8 mouse cellular contexts compared by ENCODE assay signal in the genomic region with DNA sequence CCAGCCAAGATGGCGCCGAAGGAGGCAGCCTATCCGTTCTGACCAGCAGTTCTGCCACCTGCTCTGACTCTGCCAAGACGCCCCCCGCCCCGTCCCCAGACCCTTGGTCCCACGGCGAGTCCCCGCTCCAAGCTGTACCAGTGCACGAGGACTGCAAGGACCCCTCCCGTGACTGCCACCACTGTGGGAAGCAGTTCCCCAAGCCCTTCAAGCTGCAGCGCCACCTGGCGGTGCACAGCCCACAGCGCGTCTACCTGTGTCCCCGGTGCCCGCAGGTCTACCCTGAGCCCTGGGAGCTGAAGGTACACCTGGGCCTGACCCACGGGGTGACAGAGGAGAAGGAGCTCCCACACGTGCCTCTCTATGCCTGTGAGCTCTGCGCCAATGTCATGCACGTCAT. TPM values are rescaled to one million over a fixed set of nuclear protein-coding genes. Genes with fewer than 3 reads are reported as not detected.
A peak's percentile ranks its signal among the peaks of the same experiment; 100 is the strongest.
DNase-seq lines count a peak whose midpoint lies in the region; ATAC-seq and TF ChIP-seq lines count a peak whose summit lies in the region.

No protein-coding gene starts in this region.

- H3K79me2 ChIP-seq in CH12.LX (replicated peaks; ENCODE audit: control insufficient read depth, extremely low read depth, insufficient read depth, poor library complexity, severe bottlenecking) = no peaks in the 10 kb centered on the region

- no peak overlapping the region for H3K27ac ChIP-seq in CH12.LX (ENCODE audit: insufficient read depth, low read depth)
- no peak overlapping the region for H3K27ac ChIP-seq in heart, postnatal 0 days (ENCODE audit: low read depth)
- H3K27ac ChIP-seq in liver, postnatal 0 days (ENCODE audit: low read depth) = no peak overlapping the region
- H3K27ac ChIP-seq in neural tube, embryonic 13.5 days (replicated peaks) = no peak overlapping the region

- no peak overlapping the region; the same call in 1 of the 2 replicates for H3K4me2 ChIP-seq in CH12.LX (ENCODE audit: insufficient read depth, low read depth, poor library complexity, severe bottlenecking)
- peak overlapping the region; percentile 66 for H3K4me2 ChIP-seq in heart, postnatal 0 days (ENCODE audit: low read depth, low read length)
- H3K4me2 ChIP-seq in liver, postnatal 0 days (ENCODE audit: low read depth, low read length) = peak overlapping the region; percentile 78
- peak overlapping the region; percentile 66 for H3K4me2 ChIP-seq in neural tube, embryonic 13.5 days

- H3K36me3 ChIP-seq in CH12.LX (replicated peaks in 1 of 2; ENCODE audit: control insufficient read depth in 1 of 2, insufficient read depth in 1 of 2, low read length in 1 of 2) = no peaks in the 10 kb centered on the region
- no peaks in the 10 kb centered on the region for H3K36me3 ChIP-seq in erythroblast, embryonic 14.5 days (ENCODE audit: control insufficient read depth)
- no peaks in the 10 kb centered on the region for H3K36me3 ChIP-seq in heart, postnatal 0 days (replicated peaks; ENCODE audit: control insufficient read depth, insufficient read depth, low read length)
- no peaks in the 10 kb centered on the region for H3K36me3 ChIP-seq in liver, postnatal 0 days (replicated peaks; ENCODE audit: insufficient read depth, low read length)
- H3K36me3 ChIP-seq in neural tube, embryonic 13.5 days = no peaks in the 10 kb centered on the region

- no peak for TF ChIP-seq EP300 in CH12.LX (IDR thresholded peaks at IDR 0.05; ENCODE audit: low read length)
- TF ChIP-seq EP300 in heart, postnatal 0 days (IDR thresholded peaks at IDR 0.05; ENCODE audit: low read depth) = no peak
- TF ChIP-seq EP300 in liver, postnatal 0 days (IDR thresholded peaks at IDR 0.05; ENCODE audit: low read depth) = no peak

- WGBS in heart, postnatal 0 days = 8% methylated on average over 21 of the region's 21 CpGs
- WGBS in liver, postnatal 0 days (ENCODE audit: insufficient replicate concordance) = 5% methylated on average over 21 of the region's 21 CpGs
- WGBS in neural tube, embryonic 13.5 days = 3% methylated on average over 21 of the region's 21 CpGs

- DNase-seq in CH12.LX (ENCODE audit: extremely low read depth) = no peak
- peak; percentile 81 for DNase-seq in brain, embryonic 14.5 days (ENCODE audit: low read depth)
- DNase-seq in heart, postnatal 0 days (ENCODE audit: low spot score) = peak; percentile 55
- peak; percentile 62 to 91 for DNase-seq in kidney, postnatal 36 days
- DNase-seq in liver, postnatal 0 days = peak; percentile 88
- DNase-seq in testis, postnatal 14 days (ENCODE audit: low spot score) = peak; percentile 84

- H3K4me3 ChIP-seq in CH12.LX (replicated peaks in 1 of 3; ENCODE audit: low read depth in 2 of 3, low read length in 2 of 3, poor library complexity in 1 of 3) = no peak overlapping the region
- peak overlapping the region; percentile 62 for H3K4me3 ChIP-seq in erythroblast, embryonic 14.5 days (replicated peaks)
- H3K4me3 ChIP-seq in heart, postnatal 0 days (ENCODE audit: low read depth, low read length) = peak overlapping the region; percentile 36
- H3K4me3 ChIP-seq in liver, postnatal 0 days (ENCODE audit: low read depth, low read length) = peak overlapping the region; percentile 41
- peak overlapping the region; percentile 41 for H3K4me3 ChIP-seq in neural tube, embryonic 13.5 days

- peaks cover 70% of the 10 kb centered on the region for H3K27me3 ChIP-seq in CH12.LX (replicated peaks)
- H3K27me3 ChIP-seq in erythroblast, embryonic 14.5 days (ENCODE audit: control insufficient read depth) = peaks cover 67% of the 10 kb centered on the region
- H3K27me3 ChIP-seq in heart, postnatal 0 days (ENCODE audit: control insufficient read depth, insufficient read depth, low read length) = peaks cover 15% of the 10 kb centered on the region
- H3K27me3 ChIP-seq in liver, postnatal 0 days (ENCODE audit: insufficient read depth, low read length) = peaks cover 13% of the 10 kb centered on the region
- peaks cover 24% of the 10 kb centered on the region for H3K27me3 ChIP-seq in neural tube, embryonic 13.5 days

- H3K9ac ChIP-seq in CH12.LX (ENCODE audit: insufficient read depth, low read depth) = no peak overlapping the region
- H3K9ac ChIP-seq in heart, postnatal 0 days (replicated peaks; ENCODE audit: low read depth, low read length) = peak overlapping the region; percentile 31
- no peak overlapping the region; the same call in 1 of the 2 replicates for H3K9ac ChIP-seq in liver, postnatal 0 days (replicated peaks)
- peak overlapping the region; percentile 69 for H3K9ac ChIP-seq in neural tube, embryonic 13.5 days

- TF ChIP-seq POLR2A in CH12.LX (IDR thresholded peaks at IDR 0.05; ENCODE audit: low read depth, low read length) = no peak
- no peak for TF ChIP-seq POLR2A in brain, embryonic 14.5 days (IDR thresholded peaks at IDR 0.05; ENCODE audit: borderline replicate concordance, extremely low read depth, insufficient read depth, insufficient read length, poor library complexity, severe bottlenecking)

- peak; percentile 40 for ATAC-seq in heart, postnatal 0 days (ENCODE audit: insufficient read depth, low read depth)
- peak; percentile 49; the same call in 1 of the 2 replicates for ATAC-seq in liver, postnatal 0 days
- ATAC-seq in neural tube, embryonic 13.5 days (ENCODE audit: low read depth) = peak; percentile 59

- peak; percentile 65 for TF ChIP-seq RAD21 in CH12.LX (IDR thresholded peaks at IDR 0.05; ENCODE audit: low read depth, low read length)

- dilution Hi-C loops in CH12.LX (cut with MboI; ENCODE audit: extremely low pct_ligation_motif_present, extremely low pct_unique_long_range_greater_than_20kb, low sequenced_read_pairs) = no loop called here

- in situ Hi-C loops in CH12.LX (cut with MboI; ENCODE audit: low pct_ligation_motif_present, low pct_unique_long_range_greater_than_20kb, low sequenced_read_pairs) = loop anchor here (10.0 kb wide), 2 partner anchors 295 to 415 kb away; no protein-coding TSS in a partner anchor

- peaks cover 3 to 23% of the 10 kb centered on the region in 2 experiments; a peak in 3 of 4 replicates for H3K4me1 ChIP-seq in CH12.LX (ENCODE audit: control insufficient read depth in 1 of 2, insufficient read depth in 2 of 2)
- peaks cover 33% of the 10 kb centered on the region for H3K4me1 ChIP-seq in erythroblast, embryonic 14.5 days (ENCODE audit: control insufficient read depth)
- H3K4me1 ChIP-seq in heart, postnatal 0 days (ENCODE audit: control insufficient read depth, insufficient read depth) = no peaks in the 10 kb centered on the region; the same call in 1 of the 2 replicates
- H3K4me1 ChIP-seq in liver, postnatal 0 days (ENCODE audit: insufficient read depth) = peaks cover 18% of the 10 kb centered on the region
- peaks cover 21% of the 10 kb centered on the region for H3K4me1 ChIP-seq in neural tube, embryonic 13.5 days (replicated peaks)

- peak; percentile 68 to 84 for TF ChIP-seq CTCF in CH12.LX (conservative IDR thresholded peaks at IDR 0.05 in 1 of 2, IDR thresholded peaks at IDR 0.05 in 1 of 2; ENCODE audit: low read depth in 2 of 2, low read length in 2 of 2)
- peak; percentile 96 for TF ChIP-seq CTCF in brain, embryonic 14.5 days (IDR thresholded peaks at IDR 0.05; ENCODE audit: borderline replicate concordance, extremely low read depth, insufficient read depth, insufficient read length)
- peak; percentile 87 for TF ChIP-seq CTCF in heart, postnatal 0 days (IDR thresholded peaks at IDR 0.05; ENCODE audit: low read depth)
- peak; percentile 98 for TF ChIP-seq CTCF in liver, postnatal 0 days (IDR thresholded peaks at IDR 0.05; ENCODE audit: low read depth)

- no peaks in the 10 kb centered on the region for H3K9me3 ChIP-seq in CH12.LX (replicated peaks; ENCODE audit: low read length)
- no peaks in the 10 kb centered on the region for H3K9me3 ChIP-seq in erythroblast, embryonic 14.5 days (ENCODE audit: control insufficient read depth, low read length)
- H3K9me3 ChIP-seq in heart, postnatal 0 days (replicated peaks; ENCODE audit: control insufficient read depth, low read length) = no peaks in the 10 kb centered on the region
- no peaks in the 10 kb centered on the region for H3K9me3 ChIP-seq in liver, postnatal 0 days (ENCODE audit: low read length)
- no peaks in the 10 kb centered on the region for H3K9me3 ChIP-seq in neural tube, embryonic 13.5 days

TF ChIP-seq in CH12.LX, 34 proteins besides CTCF, POLR2A, EP300 and RAD21 (continues in another document):
- TF ChIP-seq BHLHE40 (IDR thresholded peaks at IDR 0.05; ENCODE audit: low read depth, low read length) (peak; percentile 68), MAX (IDR thresholded peaks at IDR 0.05; ENCODE audit: low read length) (no peak), MYC (IDR thresholded peaks at IDR 0.05; ENCODE audit: low read depth, low read length) (no peak), SMC3 (IDR thresholded peaks at IDR 0.05; ENCODE audit: low read depth, low read length) (peak; percentile 79), ZNF384 (IDR thresholded peaks at IDR 0.05; ENCODE audit: low read depth, low read length) (no peak), POLR2AphosphoS2 (IDR thresholded peaks at IDR 0.05; ENCODE audit: low read depth, low read length) (no peak), TBP (conservative IDR thresholded peaks at IDR 0.05; ENCODE audit: low read depth, low read length) (no peak), CHD2 (IDR thresholded peaks at IDR 0.05; ENCODE audit: low read length) (no peak), ELF1 (IDR thresholded peaks at IDR 0.05; ENCODE audit: low read depth, low read length) (no peak), JUND (conservative IDR thresholded peaks at IDR 0.05; ENCODE audit: low read depth, low read length) (no peak), MEF2A (IDR thresholded peaks at IDR 0.05; ENCODE audit: borderline replicate concordance, low read depth, low read length) (no peak), NELFE (IDR thresholded peaks at IDR 0.05; ENCODE audit: low read depth, low read length) (no peak), MAZ (IDR thresholded peaks at IDR 0.05; ENCODE audit: low read depth, low read length) (no peak), ZC3H11A (IDR thresholded peaks at IDR 0.05; ENCODE audit: low read depth, low read length) (peak; percentile 11; the same call in 1 of the 2 replicates), IRF4 (IDR thresholded peaks at IDR 0.05; ENCODE audit: low read depth, low read length) (no peak), USF2 (conservative IDR thresholded peaks at IDR 0.05; ENCODE audit: low read depth, low read length) (no peak), SIN3A (IDR thresholded peaks at IDR 0.05; ENCODE audit: low read length) (no peak)

RNA-seq across cellular contexts. Expression of a gene that starts 12.5 kb away (rescaled TPM):
- 30.1 and 31.0 TPM in 2 replicates for total RNA-seq in CH12.LX (2012; rRNA removed)
- 11.0 and 11.3 TPM in 2 replicates for total RNA-seq in CH12.LX (2014; rRNA removed)
- polyA plus RNA-seq in CH12.LX (2012; ENCODE audit: insufficient read length, low read depth) = 63.5 and 68.4 TPM in 2 replicates
- polyA plus RNA-seq in brain, embryonic 14.5 days (2012; rRNA removed) = 8.1 and 16.9 TPM in 2 replicates
- polyA plus RNA-seq in erythroblast, embryonic 14.5 days (2012) = 331 and 361 TPM in 2 replicates
- 28.4 and 45.3 TPM in 2 replicates for total RNA-seq in heart, postnatal 0 days (2014; rRNA removed; ENCODE audit: low replicate concordance)
- polyA plus RNA-seq in heart, postnatal 0 days (2015; fragmentation: Nextera tagmentation; extraction: Ambion mirVana) = 2.3 and 2.5 TPM in 2 replicates
- polyA plus RNA-seq in liver, postnatal 0 days (2015; fragmentation: Nextera tagmentation; extraction: Ambion mirVana) = 5.7 and 6.9 TPM in 2 replicates
- 0.83 and 0.89 TPM in 2 replicates for polyA plus RNA-seq in neural tube, embryonic 13.5 days (2015; fragmentation: Nextera tagmentation; extraction: Ambion mirVana)

Comparison
In these comparisons a context has a peak if more than half of its experiments do, and no peak if none do; other contexts are left out.
1. H3K4me3 ChIP-seq: peak in erythroblast, embryonic 14.5 days (single experiment), heart, postnatal 0 days (single experiment), liver, postnatal 0 days (single experiment) and neural tube, embryonic 13.5 days (single experiment); none in CH12.LX (0 of 3).
2. H3K9ac ChIP-seq: peak in heart, postnatal 0 days (single experiment) and neural tube, embryonic 13.5 days (single experiment); none in CH12.LX (single experiment) and liver, postnatal 0 days (single experiment).
3. Peak in every context shown above with its lines, with median percentiles within 50 percentile points of each other: CTCF ChIP-seq and ATAC-seq.